ENCODE assay signal across 15 mouse cellular contexts in the genomic region with DNA sequence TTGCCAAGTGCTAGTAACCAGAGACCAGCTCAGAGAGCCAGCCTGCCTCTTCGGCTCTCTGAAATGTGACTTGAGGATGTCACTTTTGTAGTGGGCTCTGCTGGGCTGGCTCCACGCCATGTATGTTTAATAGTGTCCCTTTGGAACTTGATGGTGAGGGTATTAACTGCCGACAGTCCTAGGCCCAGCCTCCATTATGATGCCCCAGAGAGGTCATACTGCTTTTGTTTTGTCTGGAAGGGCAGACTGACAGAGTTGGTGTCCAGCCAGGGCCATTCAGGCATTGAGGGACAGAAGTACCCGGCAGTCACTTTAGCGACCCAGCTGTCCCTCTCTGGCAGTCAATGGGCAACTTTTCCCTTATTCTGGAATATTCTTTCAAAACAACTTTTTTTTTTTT. TPM values are rescaled to one million over a fixed set of nuclear protein-coding genes. Genes with fewer than 3 reads are reported as not detected.
DNase-seq lines count a peak whose midpoint lies in the region; ATAC-seq and TF ChIP-seq lines count a peak whose summit lies in the region.
"Had no signal": no experiment of that assay in that cellular context is flagged by ENCODE, and none has a peak within 500 bp of the region (broad histone marks: within the 10 kb centered on the region; RNA-seq: fewer than 3 reads in every experiment).

No protein-coding gene starts in this region.

- no peak overlapping the region for H3K9ac ChIP-seq in neural tube, embryonic 15.5 days (replicated peaks)
- no peak overlapping the region for H3K9ac ChIP-seq in intestine, postnatal 0 days (ENCODE audit: low read depth, low read length)
- H3K9ac ChIP-seq: lung, embryonic 15.5 days had no signal

- H3K36me3 ChIP-seq in neural tube, embryonic 15.5 days: no peaks in the 10 kb centered on the region
- H3K36me3 ChIP-seq in intestine, postnatal 0 days (ENCODE audit: control insufficient read depth, insufficient read depth): no peaks in the 10 kb centered on the region
- H3K36me3 ChIP-seq: lung, embryonic 15.5 days had no signal

- peak; percentile 52 to 70 for DNase-seq in cerebellum, postnatal 14 days
- no peak for DNase-seq in cerebellum, adult 11 months
- peak; percentile 34 to 39 for DNase-seq in layer of hippocampus, postnatal 10 days (ENCODE audit: low spot score in 2 of 2)
- no peak for DNase-seq in layer of hippocampus, adult 9-10 months (ENCODE audit: low spot score)
- peak; percentile 27 for DNase-seq in retina, postnatal 1 day
- no peak for DNase-seq in retina, embryonic 14.5 days (ENCODE audit: low spot score)
- DNase-seq: adrenal gland, adult 8-10 months; heart, adult 18-20 months; kidney, adult 8-10 months; kidney, postnatal 25 days; right cerebral cortex, postnatal 25 days had no signal

- no peak overlapping the region for H3K4me2 ChIP-seq in neural tube, embryonic 15.5 days
- no peak overlapping the region for H3K4me2 ChIP-seq in intestine, postnatal 0 days (replicated peaks; ENCODE audit: low read depth)
- H3K4me2 ChIP-seq: liver, embryonic 11.5 days; lung, embryonic 15.5 days had no signal

- no peak for ATAC-seq in neural tube, embryonic 15.5 days (ENCODE audit: low FRiP score)
- ATAC-seq in intestine, postnatal 0 days: no peak

- H3K4me3 ChIP-seq in neural tube, embryonic 15.5 days (replicated peaks): no peak overlapping the region
- H3K4me3 ChIP-seq in intestine, postnatal 0 days (ENCODE audit: low read depth, low read length): no peak overlapping the region
- H3K4me3 ChIP-seq: lung, embryonic 15.5 days had no signal

- H3K9me3 ChIP-seq in neural tube, embryonic 15.5 days (replicated peaks): no peaks in the 10 kb centered on the region
- no peaks in the 10 kb centered on the region for H3K9me3 ChIP-seq in intestine, postnatal 0 days (ENCODE audit: control insufficient read depth)
- H3K9me3 ChIP-seq: lung, embryonic 15.5 days had no signal

- TF ChIP-seq CTCF in intestine, postnatal 0 days (IDR thresholded peaks at IDR 0.05; ENCODE audit: low read depth): no peak

- no peaks in the 10 kb centered on the region for H3K27me3 ChIP-seq in neural tube, embryonic 15.5 days (replicated peaks)
- no peaks in the 10 kb centered on the region for H3K27me3 ChIP-seq in intestine, postnatal 0 days (replicated peaks; ENCODE audit: control insufficient read depth, insufficient read depth, low read length)
- H3K27me3 ChIP-seq: lung, embryonic 15.5 days had no signal

- H3K4me1 ChIP-seq in neural tube, embryonic 15.5 days: peaks cover 79% of the 10 kb centered on the region
- no peaks in the 10 kb centered on the region for H3K4me1 ChIP-seq in intestine, postnatal 0 days (replicated peaks; ENCODE audit: control insufficient read depth, insufficient read depth, low read length)

- WGBS in neural tube, embryonic 15.5 days: 11% methylated on average over 5 of the region's 5 CpGs
- 70% methylated on average over 5 of the region's 5 CpGs for WGBS in intestine, postnatal 0 days

- peak overlapping the region; percentile 64; the same call in 1 of the 2 replicates for H3K27ac ChIP-seq in neural tube, embryonic 15.5 days (replicated peaks)
- no peak overlapping the region for H3K27ac ChIP-seq in intestine, postnatal 0 days (ENCODE audit: low read depth, low read length)
- H3K27ac ChIP-seq: lung, embryonic 15.5 days had no signal

RNA-seq across cellular contexts. Expression of a gene that starts 17.4 kb away (rescaled TPM):
- total RNA-seq in layer of hippocampus, postnatal 10 days (2021): 100 to 1,000 TPM; 368 to 378 TPM
- polyA plus RNA-seq in neural tube, embryonic 15.5 days (2015; fragmentation: Nextera tagmentation; extraction: Ambion mirVana): 117 and 130 TPM in 2 replicates
- 9.7 and 10.8 TPM in 2 replicates for polyA plus RNA-seq in intestine, postnatal 0 days (2015; fragmentation: Nextera tagmentation; extraction: Ambion mirVana)

Comparison
In these comparisons a context has a peak if more than half of its experiments do, and no peak if none do; other contexts are left out.
1. DNase-seq: peak in cerebellum, postnatal 14 days (2 of 2), layer of hippocampus, postnatal 10 days (2 of 2) and retina, postnatal 1 day (single experiment); none in cerebellum, adult 11 months (single experiment), layer of hippocampus, adult 9-10 months (single experiment) and retina, embryonic 14.5 days (single experiment).
2. RNA of a gene that starts 17.4 kb away (polyA plus RNA-seq): 117 to 130 TPM in neural tube, embryonic 15.5 days; 9.7 to 10.8 TPM in intestine, postnatal 0 days; every median in the first group is over 10 times any median in the second.